Mouse (Mus musculus) left cerebral cortex, adult 2 months (tissue): ENCODE measurements around the gene Alox12. TPM values are rescaled to one million over a fixed set of nuclear protein-coding genes. Genes with fewer than 3 reads are reported as not detected.

Experiments used
- DNase-seq, 2 experiments: peaks; one replicate each; pipeline ENCODE4 v3.0.0; 2021 to 2022; ENCODE audit warnings: low spot score in 2 of 2, mixed read lengths in 1 of 2; ENCODE audit errors: extremely low spot score in 1 of 2
- H3K27ac ChIP-seq: fragments of 200-600 bp; 2 replicates; pipeline ENCODE4 v1.8.1; 2022
- H3K4me3 ChIP-seq: fragments of 200-600 bp; 2 replicates; pipeline ENCODE4 v1.8.1; 2022
- CTCF ChIP-seq: fragments of 200-600 bp; IDR thresholded peaks from 2 replicates; pipeline ENCODE4 v1.8.1; 2022; ENCODE audit warnings: antibody characterized with exemption, mild to moderate bottlenecking, moderate library complexity
- intact Hi-C: fragments of 180-260 bp; cut with DNase I; formaldehyde crosslinking; loops from one replicate; pipeline ENCODE4 v1.15.1; 2025
- total RNA-seq, 2 experiments: library from RNA; stranded (reverse); gene quantifications; 2 replicates each; pipeline ENCODE4 v1.2.3; 2021

Alox12 gene
- total RNA-seq, 2 experiments from 2014 or later = 0.16 to 0.19 TPM

DNA sequence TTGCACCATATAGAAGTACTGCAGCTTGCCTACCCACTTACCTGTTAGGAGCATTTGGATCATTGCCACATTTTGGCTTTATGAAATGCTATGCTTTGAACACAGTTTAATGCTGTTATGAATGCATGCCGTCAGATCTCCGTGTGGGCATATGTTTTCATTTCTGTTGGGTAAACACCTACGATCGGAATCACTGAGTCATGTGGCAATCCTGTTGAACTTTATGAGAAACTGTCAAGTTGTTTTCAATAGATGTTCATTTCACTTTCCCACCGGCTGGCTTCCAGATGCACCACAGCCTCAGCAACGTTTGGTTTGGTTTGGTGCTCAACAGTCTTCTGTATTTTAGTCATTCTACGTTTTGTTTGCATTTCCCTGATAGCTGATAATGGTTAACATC is 16.5 kb upstream of the Alox12 start:
- DNase-seq = no peak
- TF ChIP-seq CTCF = no peak
- Histone ChIP-seq H3K4me3 (no peak overlapping the region), H3K27ac (no peak overlapping the region)
- intact Hi-C loops = no loop called here

DNA sequence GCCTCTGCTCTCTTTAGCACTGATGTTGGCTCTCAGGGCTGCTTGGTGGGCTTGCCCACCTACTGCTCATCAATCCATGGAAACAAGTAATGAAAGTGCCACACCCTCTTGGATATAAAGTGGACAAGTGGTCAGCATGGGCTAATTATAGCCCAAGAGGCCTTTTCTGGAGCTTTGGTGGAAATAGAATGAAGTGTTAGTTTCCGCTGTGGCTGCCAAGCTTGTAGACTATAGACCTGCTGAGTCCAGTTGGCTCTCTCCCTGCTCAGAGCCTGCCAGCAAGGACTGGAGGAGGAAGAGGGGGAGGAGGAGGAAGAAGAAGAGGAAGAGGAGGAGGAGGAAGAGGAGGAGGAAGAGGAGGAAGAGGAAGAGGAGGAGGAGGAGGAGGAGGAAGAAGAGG is 11.3 kb upstream of the Alox12 start:
- H3K27ac ChIP-seq = no peak overlapping the region
- DNase-seq = no peak
- no peak overlapping the region for H3K4me3 ChIP-seq
- intact Hi-C loops = no loop called here
- TF ChIP-seq CTCF = no peak

DNA sequence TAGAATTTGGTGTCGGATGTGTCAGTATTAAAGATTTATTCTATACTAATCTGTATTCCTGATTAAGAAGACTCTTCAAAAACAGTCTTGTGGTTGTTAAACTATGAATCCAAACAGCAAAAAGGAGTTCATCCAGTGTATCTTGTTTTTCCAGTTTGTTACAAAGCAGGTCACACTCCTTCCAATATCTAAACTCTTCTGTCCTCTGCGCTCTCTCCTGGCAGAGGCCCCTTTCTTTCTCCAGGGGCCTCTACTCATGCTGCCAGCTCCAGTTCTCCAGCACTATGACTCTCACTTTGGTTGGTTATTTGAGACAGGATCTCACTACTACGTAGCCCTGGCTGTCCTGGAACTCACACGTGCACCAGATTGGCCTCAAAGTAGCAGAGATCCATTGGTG is 10.7 kb upstream of the Alox12 start:
- H3K4me3 ChIP-seq = no peak overlapping the region
- no peak for DNase-seq
- TF ChIP-seq CTCF = no peak
- intact Hi-C loops = no loop called here
- no peak overlapping the region for H3K27ac ChIP-seq

DNA sequence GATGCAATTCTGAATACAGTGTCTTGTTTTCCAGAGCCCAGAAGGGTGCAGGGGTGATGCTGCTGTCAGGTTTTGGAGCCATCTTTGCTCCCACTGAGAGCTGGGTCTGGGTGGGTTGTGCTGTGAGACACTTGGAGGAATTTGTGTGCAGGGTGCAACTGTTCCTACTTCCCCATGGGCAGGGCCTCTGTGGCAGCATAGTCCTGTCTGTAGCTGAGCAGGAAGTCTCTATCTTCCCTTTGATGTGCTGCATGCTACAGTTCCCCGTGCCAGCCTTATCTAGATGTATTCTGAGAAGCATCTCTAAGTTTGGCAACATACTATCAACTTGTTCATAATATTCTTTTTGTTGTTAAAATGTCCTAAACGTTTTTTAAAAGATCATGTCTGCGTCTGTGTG is 10.1 kb upstream of the Alox12 start:
- no peak for TF ChIP-seq CTCF
- H3K4me3 ChIP-seq = no peak overlapping the region
- H3K27ac ChIP-seq = no peak overlapping the region
- intact Hi-C loops = no loop called here
- no peak for DNase-seq

DNA sequence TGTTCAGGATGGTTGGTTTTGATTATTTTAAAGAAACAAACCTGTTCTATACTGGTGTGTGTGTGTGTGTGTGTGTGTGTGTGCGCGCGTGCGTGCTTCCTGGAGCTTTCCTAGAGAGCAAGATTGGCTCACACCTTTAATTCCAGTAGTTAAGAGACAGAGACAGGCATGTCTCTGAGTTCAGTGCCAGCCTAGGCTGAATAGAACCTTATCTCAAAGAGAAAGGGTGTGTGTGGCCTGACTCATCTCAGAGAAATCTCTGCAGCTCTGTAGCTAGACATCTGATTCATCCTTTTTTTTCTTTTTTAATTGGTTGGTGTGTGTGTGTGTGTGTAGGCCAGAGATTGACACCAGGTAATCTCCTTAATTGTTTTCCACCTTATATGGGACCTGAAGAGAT is 3.9 kb upstream of the Alox12 start:
- no peak overlapping the region for H3K4me3 ChIP-seq
- intact Hi-C loops = no loop called here
- no peak for DNase-seq
- no peak for TF ChIP-seq CTCF
- no peak overlapping the region for H3K27ac ChIP-seq

DNA sequence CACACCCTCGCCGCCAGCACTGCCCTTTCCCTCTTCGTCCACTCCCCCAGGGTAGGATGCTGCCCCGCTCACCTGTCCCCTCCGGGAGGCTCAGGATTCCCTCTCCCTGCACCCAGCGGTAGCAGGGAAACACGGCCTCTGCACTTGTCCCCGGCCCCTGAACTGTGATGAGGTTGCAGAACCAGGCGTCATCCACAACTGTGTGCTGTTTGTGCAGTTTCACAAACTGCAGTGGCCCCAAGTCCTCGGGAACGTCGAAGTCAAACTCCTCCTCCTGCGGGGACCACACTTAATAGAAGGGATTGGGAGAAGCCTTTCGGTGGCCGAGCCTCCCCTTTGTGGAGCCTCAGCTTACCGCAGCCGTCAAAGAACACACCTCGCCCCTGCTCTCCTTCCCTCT is 816 bp downstream of the Alox12 start:
- no peak for TF ChIP-seq CTCF
- DNase-seq = no peak
- Histone ChIP-seq H3K27ac (no peak overlapping the region), H3K4me3 (peak overlapping the region; percentile 17; the same call in 1 of the 2 replicates)
- intact Hi-C loops = no loop called here

DNA sequence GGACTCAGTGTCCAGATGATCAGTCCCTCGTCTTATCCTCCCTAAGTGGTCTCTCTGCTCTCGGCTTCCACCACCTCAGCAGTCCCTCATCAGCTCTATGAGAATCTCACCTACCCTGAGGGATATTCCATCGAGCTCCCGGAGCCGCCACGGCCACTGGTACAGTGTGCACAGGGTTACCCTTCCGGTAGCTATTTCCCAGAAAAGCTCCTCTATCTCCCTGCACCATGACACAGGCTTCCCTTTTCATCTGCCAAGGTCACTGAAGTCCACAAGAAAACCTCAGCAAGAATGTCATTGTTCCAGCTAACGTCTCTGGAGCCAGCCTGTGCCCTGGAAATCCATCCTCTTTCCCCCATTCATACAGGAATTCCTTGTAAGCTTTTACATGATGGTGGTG is 3.3 kb downstream of the Alox12 start:
- intact Hi-C loops = no loop called here
- DNase-seq = no peak
- no peak for TF ChIP-seq CTCF

DNA sequence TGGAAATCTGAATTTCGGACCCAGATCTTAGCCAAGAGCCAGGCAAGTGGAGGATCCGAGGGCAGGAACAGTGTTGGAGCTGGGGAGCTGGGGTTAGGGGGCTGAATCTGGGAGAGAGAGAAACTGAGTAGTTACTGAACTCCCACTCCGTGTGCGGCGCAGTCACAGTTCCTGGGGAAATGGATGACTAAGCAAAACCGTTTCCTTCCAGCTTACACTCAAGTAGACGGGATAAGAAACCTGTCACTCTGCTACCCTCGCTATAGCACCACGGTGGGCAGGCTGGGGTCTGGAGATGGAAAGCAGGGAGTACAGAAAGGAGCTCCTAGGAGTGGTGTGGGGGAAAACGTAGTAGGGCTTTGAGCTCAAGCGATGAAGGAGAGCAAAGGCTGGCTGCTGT is 5.0 kb downstream of the Alox12 start:
- intact Hi-C loops = no loop called here
- no peak overlapping the region for H3K4me3 ChIP-seq
- no peak overlapping the region for H3K27ac ChIP-seq
- DNase-seq = no peak
- TF ChIP-seq CTCF = no peak

More for the DNA sequence above, 3.3 kb downstream of the Alox12 start:
- H3K4me3 ChIP-seq = no peak overlapping the region
- no peak overlapping the region for H3K27ac ChIP-seq

DNA sequence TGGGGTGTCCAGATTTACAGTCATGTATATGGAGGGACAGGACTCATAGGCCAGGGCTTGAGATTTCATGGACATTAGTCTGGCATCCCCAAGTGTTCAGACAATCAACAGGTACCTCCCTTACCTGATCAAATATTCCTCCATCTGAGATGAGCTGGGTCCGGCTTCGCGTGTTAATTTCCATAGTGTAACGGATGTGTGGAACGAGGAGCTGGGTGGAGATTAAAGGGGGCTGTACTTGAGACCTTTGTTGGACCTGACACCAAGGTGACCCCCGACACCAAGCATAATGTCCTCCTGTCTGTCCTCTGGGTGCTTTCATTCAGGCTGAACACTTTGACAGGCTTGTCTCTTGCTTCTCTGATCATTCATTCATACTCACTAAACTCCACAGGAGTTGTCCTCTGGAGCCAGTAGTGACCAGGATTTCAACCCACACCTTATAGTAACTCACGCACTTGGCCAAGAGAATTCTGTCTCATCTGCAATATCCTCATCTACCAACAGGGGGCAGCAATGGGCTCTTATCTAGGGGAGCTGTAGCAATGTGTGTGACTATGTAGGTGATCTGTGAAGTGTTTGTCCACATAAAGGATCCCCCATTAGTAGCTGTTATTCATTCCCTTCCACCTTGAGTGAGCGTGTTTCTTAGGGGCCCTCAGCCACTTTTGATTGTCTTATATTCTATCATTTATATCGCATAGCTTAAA is 7.9 kb downstream of the Alox12 start:
- no peak overlapping the region for H3K27ac ChIP-seq
- intact Hi-C loops = loop anchor here (2.0 kb wide), 1 partner anchor 62 kb away; no protein-coding TSS in a partner anchor
- peak; percentile 88 for TF ChIP-seq CTCF
- no peak overlapping the region for H3K4me3 ChIP-seq
- DNase-seq = peak in 1 of 2 experiments; percentile 74

DNA sequence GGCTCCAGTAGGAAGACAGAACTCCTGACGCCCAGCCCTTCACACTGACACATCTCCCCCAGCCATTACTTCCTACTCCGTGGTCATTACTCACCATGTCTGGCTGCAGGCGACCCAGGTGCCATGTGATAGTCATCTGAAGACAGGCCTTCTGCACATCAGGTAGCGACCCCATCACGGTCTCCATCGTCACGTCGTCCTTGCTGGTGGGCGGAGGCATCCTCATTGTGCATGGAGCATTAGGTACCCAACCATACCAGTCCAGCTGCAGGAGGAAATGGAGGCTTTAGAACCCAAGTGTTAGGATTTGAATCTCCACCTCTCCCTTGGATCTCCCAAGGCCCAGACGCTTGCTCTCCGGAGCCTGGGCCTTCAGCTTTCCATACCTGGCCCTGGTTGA is 12.6 kb downstream of the Alox12 start:
- intact Hi-C loops = no loop called here
- DNase-seq = no peak
- no peak overlapping the region for H3K27ac ChIP-seq
- no peak overlapping the region for H3K4me3 ChIP-seq
- no peak for TF ChIP-seq CTCF

DNA sequence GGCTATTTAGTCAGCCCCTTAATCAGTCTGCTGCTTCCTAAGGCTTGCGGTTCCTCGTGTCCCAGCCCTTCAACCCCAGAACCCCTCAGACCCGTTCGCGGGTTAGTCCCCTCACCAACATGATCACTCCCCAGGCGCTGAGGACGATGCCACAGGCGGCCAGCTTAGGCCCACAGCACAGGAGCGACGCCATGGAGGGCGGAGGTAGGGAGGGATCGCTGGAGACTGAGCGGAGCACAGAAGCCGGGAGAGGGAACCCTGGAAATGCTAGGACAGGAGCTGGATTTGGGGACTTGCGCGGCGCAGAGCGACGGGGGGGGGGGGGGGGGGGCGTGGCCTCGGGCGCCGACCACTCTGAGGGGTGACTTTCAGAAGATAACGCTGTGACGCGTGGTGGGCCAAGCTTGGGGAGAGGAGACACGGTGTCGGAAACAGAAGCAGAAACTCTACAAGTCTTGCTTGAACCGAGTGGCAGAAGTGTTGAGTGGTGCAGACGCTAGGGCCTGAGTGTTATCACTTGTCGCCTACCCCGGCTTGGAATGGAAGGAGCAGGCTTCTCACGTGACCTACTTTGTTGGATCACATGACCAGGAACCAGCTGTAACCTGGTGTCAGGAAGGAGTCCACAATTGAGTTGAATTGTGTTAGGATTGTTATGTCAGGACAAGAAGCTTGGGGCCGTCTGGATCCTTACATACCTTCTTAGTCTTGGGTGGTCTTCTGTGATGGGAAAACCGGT is 15.4 kb downstream of the Alox12 start, which contains the start of the genes Gm21988 and Rnasek:
Gene Gm21988 (minus strand): TSS at position 290 of the 739 bp plus-strand sequence.
Gene Rnasek (minus strand): TSS at position 302 of the 739 bp plus-strand sequence.
- intact Hi-C loops = loop anchor here (10.0 kb wide), 1 partner anchor 415 kb away; the partner anchor contains the start of genes Eno3 and Pfn1
- Histone ChIP-seq H3K4me3 (peak within 1 kb of the TSS; percentile 98), H3K27ac (peak within 1 kb of the TSS; percentile 92)
- TF ChIP-seq CTCF = no peak
- peak; percentile 74 to 77 for DNase-seq
